Mouse (Mus musculus): ENCODE results near the gene Brd3. TPM values are rescaled to one million over a fixed set of nuclear protein-coding genes. Genes with fewer than 3 reads are reported as not detected.

Gene Brd3
- polyA plus RNA-seq, 1 experiment from 2014 or later, result 126 TPM

DNA sequence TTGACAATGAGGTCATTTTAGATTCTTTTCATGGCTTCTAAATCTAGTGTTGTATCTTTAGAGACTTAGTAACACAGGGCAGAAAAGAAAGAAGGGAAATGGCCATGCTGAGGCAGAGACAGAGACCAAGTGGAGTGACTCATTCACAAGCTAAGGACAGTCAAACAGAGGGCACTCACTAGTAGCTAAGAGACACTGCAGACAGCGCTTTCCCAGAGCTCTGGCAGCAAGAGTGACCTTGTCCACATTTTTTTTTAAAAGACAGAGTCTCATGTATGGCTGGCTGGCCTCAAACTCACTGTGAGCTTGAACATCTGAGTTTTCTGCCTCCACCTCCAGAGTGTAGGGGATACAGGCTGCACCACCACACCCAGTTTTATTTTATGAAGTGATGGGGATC, 69.6 kb downstream of the Brd3 start:
- H3K4me2 ChIP-seq, result no peak overlapping the region
- DNase-seq (no peak), ATAC-seq (ENCODE audit: insufficient read depth) (no peak)
- H3K9ac ChIP-seq, result no peak overlapping the region
- H3K36me3 ChIP-seq (ENCODE audit: insufficient read depth), result no peaks in the 10 kb centered on the region
- H3K27ac ChIP-seq (ENCODE audit: low read depth), result no peak overlapping the region
- H3K27me3 ChIP-seq (ENCODE audit: insufficient read depth, low read length), result no peaks in the 10 kb centered on the region
- TF ChIP-seq CTCF (IDR thresholded peaks at IDR 0.05; ENCODE audit: low read depth), result no peak
- no peak overlapping the region for H3K4me3 ChIP-seq (ENCODE audit: low read depth, low read length)
- peaks cover 3% of the 10 kb centered on the region; the same call in 1 of the 2 replicates for H3K4me1 ChIP-seq (ENCODE audit: insufficient read depth)
- H3K9me3 ChIP-seq (ENCODE audit: low read depth, low read length), result no peaks in the 10 kb centered on the region
- WGBS, result 57% methylated on average over 1 of the region's 1 CpGs

DNA sequence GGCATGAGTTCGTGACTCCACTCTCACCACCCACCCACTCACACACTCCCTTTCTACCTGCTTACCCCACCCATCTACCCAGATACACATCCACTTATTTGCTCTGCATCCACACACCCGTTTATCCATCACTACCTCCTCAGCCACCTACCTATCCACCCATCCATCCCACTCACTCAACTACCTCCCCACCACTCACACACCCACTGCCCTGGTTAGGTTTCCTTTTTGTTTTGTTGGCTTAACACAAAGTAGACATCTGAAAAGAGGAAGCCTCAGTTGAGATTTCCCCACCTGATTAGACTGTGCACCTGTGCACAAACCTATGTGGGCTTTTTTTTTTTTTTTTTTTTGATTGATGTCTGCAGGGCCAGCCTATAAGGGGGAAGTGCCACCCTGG, 74.9 kb downstream of the Brd3 start:
- no peaks in the 10 kb centered on the region for H3K27me3 ChIP-seq (ENCODE audit: insufficient read depth, low read length)
- DNase-seq (no peak), ATAC-seq (ENCODE audit: insufficient read depth) (no peak)
- H3K9me3 ChIP-seq (ENCODE audit: low read depth, low read length), result no peaks in the 10 kb centered on the region
- TF ChIP-seq CTCF (IDR thresholded peaks at IDR 0.05; ENCODE audit: low read depth), result no peak
- peaks cover 3% of the 10 kb centered on the region; the same call in 1 of the 2 replicates for H3K4me1 ChIP-seq (ENCODE audit: insufficient read depth)
- no peak overlapping the region for H3K4me2 ChIP-seq
- no peaks in the 10 kb centered on the region for H3K36me3 ChIP-seq (ENCODE audit: insufficient read depth)
- H3K27ac ChIP-seq (ENCODE audit: low read depth), result no peak overlapping the region
- no peak overlapping the region for H3K4me3 ChIP-seq (ENCODE audit: low read depth, low read length)
- WGBS, result 59% methylated on average over 2 of the region's 2 CpGs
- no peak overlapping the region for H3K9ac ChIP-seq

DNA sequence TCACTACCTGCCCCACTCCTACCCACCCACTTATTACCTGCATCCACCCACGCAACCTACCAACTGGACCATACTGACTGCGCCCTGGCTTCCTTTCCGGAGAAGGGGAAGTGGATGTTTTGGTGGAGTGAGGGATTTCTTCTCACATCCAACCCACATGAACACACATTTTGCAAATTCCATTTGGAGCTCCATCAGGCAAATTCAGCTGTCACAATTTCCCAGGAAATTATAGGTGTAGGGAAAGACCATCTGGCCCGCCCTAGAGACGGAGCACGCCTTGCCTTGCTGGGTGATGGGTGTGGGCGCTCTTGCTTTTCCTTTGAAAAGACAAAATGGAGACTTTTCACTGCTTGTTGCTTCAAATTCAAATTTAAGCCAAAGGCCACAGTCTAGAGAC, 76.8 kb downstream of the Brd3 start:
- 92% methylated on average over 7 of the region's 7 CpGs for WGBS
- no peak for DNase-seq
- Histone ChIP-seq H3K9me3 (ENCODE audit: low read depth, low read length) (no peaks in the 10 kb centered on the region), H3K9ac (no peak overlapping the region), H3K27ac (ENCODE audit: low read depth) (no peak overlapping the region), H3K27me3 (ENCODE audit: insufficient read depth, low read length) (no peaks in the 10 kb centered on the region), H3K36me3 (ENCODE audit: insufficient read depth) (no peaks in the 10 kb centered on the region), H3K4me1 (ENCODE audit: insufficient read depth) (peaks cover 7% of the 10 kb centered on the region; the same call in 1 of the 2 replicates), H3K4me2 (no peak overlapping the region), H3K4me3 (ENCODE audit: low read depth, low read length) (no peak overlapping the region)
- no peak for TF ChIP-seq CTCF (IDR thresholded peaks at IDR 0.05; ENCODE audit: low read depth)
- no peak for ATAC-seq (ENCODE audit: insufficient read depth)

DNA sequence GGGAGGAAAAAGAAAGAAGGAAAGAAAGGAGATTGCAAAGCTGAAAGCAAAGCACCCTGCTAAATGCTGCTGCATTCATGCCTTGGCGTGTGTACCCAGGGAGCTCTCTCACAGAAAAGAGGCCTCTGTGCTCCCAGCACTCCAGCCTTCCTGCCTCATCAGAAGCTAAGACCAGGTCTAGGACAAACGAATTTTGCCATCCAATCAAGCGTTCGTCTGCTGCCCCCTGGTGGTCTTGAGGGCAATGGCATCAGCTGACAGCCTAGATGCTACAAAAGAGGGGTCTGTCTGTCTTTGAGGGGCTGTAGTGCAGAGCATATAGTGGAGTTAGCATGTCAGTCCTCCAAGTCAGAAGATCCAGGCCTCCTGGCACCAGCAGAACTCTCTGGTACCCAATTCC, 79.4 kb downstream of the Brd3 start:
- H3K9me3 ChIP-seq (ENCODE audit: low read depth, low read length), result no peaks in the 10 kb centered on the region
- no peak overlapping the region for H3K4me2 ChIP-seq
- ATAC-seq (ENCODE audit: insufficient read depth) (no peak), DNase-seq (peak; percentile 97)
- peak; percentile 100 for TF ChIP-seq CTCF (IDR thresholded peaks at IDR 0.05; ENCODE audit: low read depth)
- no peak overlapping the region for H3K27ac ChIP-seq (ENCODE audit: low read depth)
- H3K4me3 ChIP-seq (ENCODE audit: low read depth, low read length), result no peak overlapping the region
- H3K27me3 ChIP-seq (ENCODE audit: insufficient read depth, low read length), result no peaks in the 10 kb centered on the region
- WGBS, result 1% methylated on average over 4 of the region's 4 CpGs
- H3K36me3 ChIP-seq (ENCODE audit: insufficient read depth), result no peaks in the 10 kb centered on the region
- no peak overlapping the region for H3K9ac ChIP-seq
- H3K4me1 ChIP-seq (ENCODE audit: insufficient read depth), result peaks cover 14% of the 10 kb centered on the region

DNA sequence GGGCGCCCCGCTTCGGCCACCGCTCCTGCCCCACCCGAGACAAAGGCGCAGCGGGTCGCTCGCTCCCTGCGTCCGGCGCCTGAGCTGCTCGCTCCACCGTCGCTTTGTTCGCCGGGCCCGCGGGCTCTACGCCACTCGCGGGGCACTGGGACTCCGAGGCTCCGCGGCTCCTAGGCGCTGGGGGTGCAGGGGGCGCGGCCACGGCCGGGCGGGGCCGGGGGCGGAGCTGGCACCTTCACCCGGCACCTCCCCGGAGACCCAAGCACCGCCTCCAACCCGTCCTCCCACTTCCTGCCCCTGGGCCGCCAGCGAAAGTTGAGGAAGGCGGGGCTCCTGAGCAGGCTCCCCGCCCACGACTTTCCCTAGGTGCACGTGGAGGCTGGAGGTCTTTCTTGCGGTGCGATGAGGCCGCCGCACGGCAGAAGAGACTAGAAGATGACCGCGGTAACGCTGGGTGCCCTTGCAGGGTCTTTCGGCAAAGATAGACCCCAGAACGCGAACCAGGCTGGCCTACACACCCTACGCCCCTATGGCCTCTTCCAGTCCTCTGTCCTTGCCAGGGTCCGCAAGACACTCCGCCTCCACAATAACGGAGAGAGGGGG, 80.5 kb downstream of the Brd3 start, which contains the start of gene Vav2:
TSS of gene Vav2 (minus strand) at position 179 of the 603 bp plus-strand sequence.
- Histone ChIP-seq H3K27me3 (ENCODE audit: insufficient read depth, low read length) (no peaks in the 10 kb centered on the region), H3K36me3 (ENCODE audit: insufficient read depth) (no peaks in the 10 kb centered on the region), H3K9me3 (ENCODE audit: low read depth, low read length) (no peaks in the 10 kb centered on the region), H3K9ac (peak within 1 kb of the TSS; percentile 79), H3K4me2 (peak within 1 kb of the TSS; percentile 98), H3K4me1 (ENCODE audit: insufficient read depth) (peaks cover 17% of the 10 kb centered on the region), H3K4me3 (ENCODE audit: low read depth, low read length) (peak within 1 kb of the TSS; percentile 82), H3K27ac (ENCODE audit: low read depth) (peak within 1 kb of the TSS; percentile 75)
- WGBS, result under 1% methylated on average over 58 of the region's 58 CpGs
- TF ChIP-seq CTCF (IDR thresholded peaks at IDR 0.05; ENCODE audit: low read depth), result no peak
- DNase-seq (peak; percentile 97), ATAC-seq (ENCODE audit: insufficient read depth) (peak; percentile 89)

DNA sequence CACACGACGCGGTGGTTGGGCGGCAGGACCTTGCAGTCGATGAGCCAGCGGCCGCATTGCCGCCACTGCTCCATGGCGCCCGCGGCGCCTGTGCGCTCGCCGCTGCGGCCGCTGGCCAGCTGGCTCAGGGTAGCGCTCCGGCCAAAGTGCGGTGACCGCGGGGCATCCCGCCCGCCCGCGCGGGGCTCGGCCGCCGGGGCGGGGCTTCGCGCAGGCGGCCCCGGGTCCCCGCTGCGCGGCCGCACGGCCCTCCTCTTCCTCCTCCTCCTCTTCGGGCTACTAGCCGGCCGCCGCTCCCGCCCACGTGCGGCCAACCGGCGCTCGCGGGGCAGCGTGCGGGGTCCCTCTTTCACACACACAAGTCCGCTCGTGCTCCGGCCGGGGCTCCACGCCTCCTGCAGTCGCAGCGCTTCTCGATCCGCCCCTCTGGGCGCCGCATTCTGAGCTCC, 81.0 kb downstream of the Brd3 start:
- Histone ChIP-seq H3K36me3 (ENCODE audit: insufficient read depth) (no peaks in the 10 kb centered on the region), H3K4me2 (peak overlapping the region; percentile 98), H3K9ac (peak overlapping the region; percentile 79), H3K27ac (ENCODE audit: low read depth) (peak overlapping the region; percentile 75), H3K9me3 (ENCODE audit: low read depth, low read length) (no peaks in the 10 kb centered on the region), H3K4me3 (ENCODE audit: low read depth, low read length) (peak overlapping the region; percentile 82), H3K27me3 (ENCODE audit: insufficient read depth, low read length) (no peaks in the 10 kb centered on the region), H3K4me1 (ENCODE audit: insufficient read depth) (peaks cover 17% of the 10 kb centered on the region)
- WGBS, result under 1% methylated on average over 54 of the region's 64 CpGs
- DNase-seq (no peak), ATAC-seq (ENCODE audit: insufficient read depth) (peak; percentile 32)
- no peak for TF ChIP-seq CTCF (IDR thresholded peaks at IDR 0.05; ENCODE audit: low read depth)

DNA sequence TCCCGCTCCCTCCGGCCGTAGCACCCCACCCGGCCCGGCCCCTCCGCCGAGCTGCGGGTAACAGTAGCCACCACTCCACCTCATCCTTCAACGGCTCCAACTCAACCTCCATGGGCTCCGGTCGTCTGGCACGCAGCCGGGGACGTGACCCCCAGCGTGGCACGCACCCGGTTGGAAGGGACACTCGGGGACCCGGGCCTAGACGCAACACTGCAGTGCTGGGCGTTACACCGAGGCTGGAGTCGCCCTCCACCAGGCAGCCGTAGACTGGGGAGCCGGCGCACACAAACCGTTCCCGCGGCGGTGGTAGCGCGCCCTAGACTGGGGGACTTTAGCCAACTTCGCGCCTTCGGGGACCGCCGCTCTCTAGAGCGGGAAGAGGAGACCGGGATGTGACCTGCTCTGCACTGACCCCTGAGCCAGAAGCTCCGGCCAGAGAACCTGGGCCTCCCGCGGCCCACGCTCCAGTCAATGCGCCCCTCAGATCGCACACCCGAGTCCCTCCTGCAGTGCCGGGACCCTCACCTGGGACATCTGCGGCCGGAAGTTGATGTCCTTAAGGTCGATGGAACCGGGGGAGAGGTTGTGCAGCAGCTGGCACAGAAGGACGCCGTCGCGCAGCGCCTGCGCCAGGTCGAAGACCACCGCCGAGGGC, 81.6 kb downstream of the Brd3 start:
- H3K9me3 ChIP-seq (ENCODE audit: low read depth, low read length), result no peaks in the 10 kb centered on the region
- peak overlapping the region; percentile 82 for H3K4me3 ChIP-seq (ENCODE audit: low read depth, low read length)
- peaks cover 17% of the 10 kb centered on the region for H3K4me1 ChIP-seq (ENCODE audit: insufficient read depth)
- under 1% methylated on average over 54 of the region's 60 CpGs for WGBS
- TF ChIP-seq CTCF (IDR thresholded peaks at IDR 0.05; ENCODE audit: low read depth), result no peak
- H3K27ac ChIP-seq (ENCODE audit: low read depth), result peak overlapping the region; percentile 75; the same call in 1 of the 2 replicates
- H3K4me2 ChIP-seq, result peak overlapping the region; percentile 98
- H3K36me3 ChIP-seq (ENCODE audit: insufficient read depth), result no peaks in the 10 kb centered on the region
- ATAC-seq (ENCODE audit: insufficient read depth) (no peak), DNase-seq (peak; percentile 61)
- no peaks in the 10 kb centered on the region for H3K27me3 ChIP-seq (ENCODE audit: insufficient read depth, low read length)
- H3K9ac ChIP-seq, result peak overlapping the region; percentile 79

All from lung, embryonic 14.5 days (tissue).